Mouse (Mus musculus) hindbrain, embryonic 11.5 days (tissue): Measurements from ENCODE around the gene Glt1d1. TPM values are rescaled to one million over a fixed set of nuclear protein-coding genes. Genes with fewer than 3 reads are reported as not detected.

Source experiments
- ATAC-seq: fragments of 200-750 bp; cut with Nextera tagmentation; 2 replicates; pipeline ENCODE4 v1.8.0; 2017; ENCODE audit warnings: mild to moderate bottlenecking, moderate TSS enrichment, moderate library complexity; ENCODE audit not compliant: low FRiP score
- DNase-seq: peaks from one replicate; pipeline ENCODE4 v3.0.0-alpha.2; 2015; ENCODE audit warnings: low spot score
- H3K27ac ChIP-seq: fragments of 300-500 bp; sonication (generic); 2 replicates; pipeline ENCODE4 v1.5.1; 2014; ENCODE audit warnings: mild to moderate bottlenecking, low read depth, low read length
- H3K27me3 ChIP-seq: fragments of 300-500 bp; sonication (generic); 2 replicates; pipeline ENCODE4 v1.6.1; 2014; ENCODE audit warnings: mild to moderate bottlenecking, low read length, moderate library complexity, mixed read lengths; ENCODE audit not compliant: control insufficient read depth, insufficient read depth
- H3K36me3 ChIP-seq: fragments of 300-500 bp; sonication (generic); 2 replicates; pipeline ENCODE4 v1.6.1; 2014; ENCODE audit warnings: mild to moderate bottlenecking, low read length, moderate library complexity, mixed read lengths; ENCODE audit not compliant: control insufficient read depth, insufficient read depth
- H3K4me1 ChIP-seq: fragments of 300-500 bp; sonication (generic); replicated peaks from 2 replicates; pipeline ENCODE4 v1.6.1; 2014; ENCODE audit warnings: low read length, mixed read lengths; ENCODE audit not compliant: control insufficient read depth, insufficient read depth
- H3K4me2 ChIP-seq: fragments of 300-500 bp; sonication (generic); replicated peaks from 2 replicates; pipeline ENCODE4 v1.6.1; 2014; ENCODE audit warnings: mild to moderate bottlenecking, low read depth, low read length
- H3K4me3 ChIP-seq: fragments of 300-500 bp; sonication (generic); 2 replicates; pipeline ENCODE4 v1.5.1; 2014; ENCODE audit warnings: low read depth, low read length
- H3K9ac ChIP-seq: fragments of 300-500 bp; sonication (generic); 2 replicates; pipeline ENCODE4 v1.6.1; 2014; ENCODE audit warnings: low read depth, low read length
- H3K9me3 ChIP-seq: fragments of 300-500 bp; sonication (generic); 2 replicates; pipeline ENCODE4 v1.6.1; 2016; ENCODE audit warnings: low read length; ENCODE audit not compliant: control insufficient read depth
- WGBS: fragments of 180-500 bp; shearing (Covaris S2); extraction: QIAGEN DNeasy Blood & Tissue Kit; methylation state at CpG from one replicate; pipeline ENCODE4 v1.1.7; 2014; 5-methylcytosine and 5-hydroxymethylcytosine counted together
- polyA plus RNA-seq: library from polyadenylated mRNA; unstranded; fragments of >200 nt; fragmentation: Nextera tagmentation; extraction: Ambion mirVana; gene quantifications from 2 replicates; pipeline ENCODE4 v1.2.1, GENCODE M21; 2014

The Glt1d1 gene
- polyA plus RNA-seq, 1 experiment from 2014 or later, result 0.88 TPM

DNA sequence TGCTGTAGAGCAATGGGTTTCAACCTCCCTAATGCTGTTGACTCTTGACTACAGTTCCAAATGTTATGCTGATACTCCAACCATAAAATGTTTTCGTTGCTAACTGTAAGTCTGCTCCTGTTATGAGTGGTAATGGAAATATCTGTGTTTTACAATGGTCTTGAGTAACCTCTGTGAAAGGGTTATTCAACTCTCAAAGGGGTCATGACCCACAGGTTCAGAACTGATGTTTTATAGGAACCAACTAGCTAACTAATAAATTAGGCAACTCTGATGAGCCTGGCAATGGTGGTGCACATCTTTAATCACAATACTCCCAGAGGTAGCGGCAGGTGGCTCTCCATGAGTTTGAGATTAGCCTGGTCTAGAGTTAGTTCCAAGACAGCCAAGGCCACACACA, 6.1 kb downstream of the Glt1d1 start:
- Histone ChIP-seq H3K27me3 (no peaks in the 10 kb centered on the region), H3K4me1 (no peaks in the 10 kb centered on the region), H3K9me3 (no peaks in the 10 kb centered on the region), H3K4me3 (no peak overlapping the region), H3K36me3 (no peaks in the 10 kb centered on the region), H3K4me2 (no peak overlapping the region), H3K27ac (no peak overlapping the region), H3K9ac (no peak overlapping the region)
- DNase-seq, result no peak
- 90% methylated on average over 2 of the region's 2 CpGs for WGBS
- ATAC-seq, result no peak

DNA sequence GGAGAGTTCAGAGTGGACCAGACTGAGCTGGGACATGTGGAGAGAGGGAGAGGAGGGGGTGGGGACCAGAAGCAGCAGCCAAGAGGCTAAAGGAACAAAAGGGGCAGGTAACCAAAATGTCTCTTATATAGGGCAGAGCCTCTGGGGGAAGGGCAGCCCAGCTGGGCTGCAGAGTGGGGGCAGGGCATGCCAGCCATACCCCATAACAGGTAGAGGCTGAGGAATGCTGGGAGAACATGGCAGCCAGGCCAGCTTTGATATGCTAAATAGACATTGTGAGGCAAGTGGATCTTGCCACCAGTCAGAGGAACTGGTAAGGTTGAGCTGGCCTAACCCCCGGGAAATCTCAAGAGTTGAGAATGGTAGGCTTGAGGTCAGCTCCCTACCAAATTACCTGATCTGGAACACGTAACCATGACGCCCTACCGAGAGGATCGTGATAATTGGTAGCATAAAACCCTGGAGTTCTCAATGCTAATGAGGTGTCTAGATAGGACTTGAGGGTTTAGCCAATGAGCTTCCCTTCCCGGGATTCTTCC, 7.1 kb downstream of the Glt1d1 start:
- no peak overlapping the region for H3K4me2 ChIP-seq
- H3K4me3 ChIP-seq, result no peak overlapping the region
- H3K4me1 ChIP-seq, result no peaks in the 10 kb centered on the region
- H3K27me3 ChIP-seq, result no peaks in the 10 kb centered on the region
- DNase-seq, result no peak
- WGBS, result 87% methylated on average over 6 of the region's 6 CpGs
- H3K9me3 ChIP-seq, result no peaks in the 10 kb centered on the region
- ATAC-seq, result no peak
- H3K9ac ChIP-seq, result no peak overlapping the region
- H3K27ac ChIP-seq, result no peak overlapping the region
- H3K36me3 ChIP-seq, result no peaks in the 10 kb centered on the region

DNA sequence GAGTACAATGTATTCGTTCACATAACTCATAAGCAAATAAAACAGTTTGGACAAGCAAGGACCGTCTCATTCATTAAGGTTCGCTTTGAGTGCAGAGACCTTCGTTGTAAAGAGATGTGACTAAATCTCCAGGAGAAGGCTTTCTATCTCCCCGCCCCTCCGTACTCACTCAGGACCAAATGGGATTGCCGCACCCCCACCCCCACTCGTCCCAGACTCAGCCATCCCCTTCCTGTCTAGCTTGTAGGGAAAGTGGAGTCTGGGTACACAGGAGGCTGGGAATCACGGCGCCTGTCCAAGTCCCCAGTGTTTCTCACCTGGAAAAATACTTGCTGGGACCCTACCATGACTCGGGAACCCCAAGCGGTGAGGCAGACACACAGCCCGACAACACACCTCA, 7.6 kb downstream of the Glt1d1 start:
- Histone ChIP-seq H3K36me3 (no peaks in the 10 kb centered on the region), H3K27me3 (no peaks in the 10 kb centered on the region), H3K4me3 (no peak overlapping the region), H3K4me2 (no peak overlapping the region), H3K27ac (no peak overlapping the region), H3K4me1 (no peaks in the 10 kb centered on the region), H3K9ac (no peak overlapping the region), H3K9me3 (no peaks in the 10 kb centered on the region)
- DNase-seq (no peak), ATAC-seq (no peak)
- WGBS, result 92% methylated on average over 13 of the region's 13 CpGs

DNA sequence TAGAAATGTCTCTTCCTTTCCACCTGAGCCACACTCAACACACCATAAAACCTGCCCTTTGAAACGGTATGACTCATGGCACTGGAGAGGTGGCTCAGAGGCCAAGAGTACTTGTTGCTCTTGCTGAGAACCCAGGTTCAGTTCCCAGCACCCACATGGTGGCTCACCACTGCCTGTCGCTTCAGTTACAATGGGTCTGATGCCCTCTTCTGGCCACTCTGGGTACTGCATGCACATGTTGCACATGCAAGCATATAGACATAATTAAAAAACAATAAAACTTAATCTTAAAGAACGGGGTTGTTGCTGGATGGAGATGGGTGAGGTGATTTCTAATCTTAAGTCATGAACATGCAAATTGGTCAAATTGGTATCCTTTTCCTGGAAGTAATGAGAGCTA, 8.3 kb downstream of the Glt1d1 start:
- DNase-seq (no peak), ATAC-seq (no peak)
- WGBS, result 96% methylated on average over 3 of the region's 3 CpGs
- Histone ChIP-seq H3K9ac (no peak overlapping the region), H3K4me1 (no peaks in the 10 kb centered on the region), H3K36me3 (no peaks in the 10 kb centered on the region), H3K4me3 (no peak overlapping the region), H3K27ac (no peak overlapping the region), H3K9me3 (no peaks in the 10 kb centered on the region), H3K27me3 (no peaks in the 10 kb centered on the region), H3K4me2 (no peak overlapping the region)

DNA sequence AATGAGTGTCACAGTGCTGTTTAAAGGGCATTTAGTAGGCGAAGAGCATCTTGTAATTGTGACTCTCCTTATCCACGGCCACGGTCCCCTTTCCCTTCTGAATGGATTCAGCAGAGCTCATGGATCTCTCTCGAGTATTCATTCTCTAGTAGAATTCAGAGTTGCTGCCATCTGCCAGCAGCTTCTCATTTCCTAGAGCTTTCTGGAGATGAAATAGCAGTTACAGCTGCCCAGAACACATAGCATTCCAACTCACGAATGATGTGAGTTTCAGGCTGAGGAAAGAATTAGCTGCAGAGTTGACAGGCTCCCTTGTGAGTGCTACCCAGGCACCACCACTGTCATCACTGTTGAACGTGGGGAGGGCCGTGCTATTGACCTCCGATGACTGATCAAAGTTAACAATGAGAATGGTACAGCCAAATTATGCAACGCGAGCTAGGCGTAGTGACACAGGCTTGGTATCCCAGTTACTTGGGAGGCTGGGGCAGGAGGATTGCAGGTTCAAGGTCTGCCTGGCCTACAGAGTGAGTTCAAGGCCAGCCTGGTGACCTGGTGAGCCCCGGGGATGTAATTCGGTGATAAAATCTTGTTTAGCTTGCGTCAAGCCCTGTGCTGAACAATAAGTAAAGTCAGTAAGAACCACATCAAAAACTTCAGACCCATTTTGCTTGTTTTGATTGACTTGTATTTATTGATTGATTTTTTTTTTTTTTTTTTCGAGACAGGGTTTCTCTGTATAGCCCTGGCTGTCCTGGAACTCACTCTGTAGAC, 9.3 kb downstream of the Glt1d1 start:
- Histone ChIP-seq H3K36me3 (no peaks in the 10 kb centered on the region), H3K9me3 (no peaks in the 10 kb centered on the region), H3K4me1 (no peaks in the 10 kb centered on the region), H3K27me3 (no peaks in the 10 kb centered on the region), H3K4me2 (no peak overlapping the region), H3K4me3 (no peak overlapping the region), H3K9ac (no peak overlapping the region), H3K27ac (no peak overlapping the region)
- no peak for DNase-seq
- no peak for ATAC-seq
- WGBS, result 96% methylated on average over 15 of the region's 15 CpGs

DNA sequence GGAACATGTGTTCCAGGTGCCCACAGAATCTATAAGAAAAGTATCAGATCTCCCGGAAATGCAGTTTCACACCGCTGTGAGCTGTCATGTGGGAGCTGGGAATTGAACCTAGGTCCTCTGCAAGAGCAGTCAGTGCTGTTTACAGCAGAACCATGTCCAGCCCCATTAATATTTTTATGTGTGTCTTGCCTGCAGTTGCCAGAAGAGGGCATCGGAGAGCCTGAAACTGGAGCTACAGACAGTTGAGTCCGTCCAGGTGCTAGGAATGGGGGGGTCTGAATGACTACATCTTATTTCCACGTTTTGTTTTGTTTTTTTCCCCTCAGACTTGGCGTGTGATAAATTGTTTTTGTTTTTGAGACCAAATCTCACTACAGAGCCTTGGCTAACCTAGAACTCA, 16.0 kb downstream of the Glt1d1 start:
- H3K27ac ChIP-seq, result no peak overlapping the region
- peak; percentile 16 for DNase-seq
- H3K9ac ChIP-seq, result no peak overlapping the region
- WGBS, result 77% methylated on average over 6 of the region's 6 CpGs
- H3K4me2 ChIP-seq, result no peak overlapping the region
- H3K4me3 ChIP-seq, result no peak overlapping the region
- no peaks in the 10 kb centered on the region for H3K36me3 ChIP-seq
- no peak for ATAC-seq
- H3K4me1 ChIP-seq, result no peaks in the 10 kb centered on the region
- H3K9me3 ChIP-seq, result no peaks in the 10 kb centered on the region
- H3K27me3 ChIP-seq, result no peaks in the 10 kb centered on the region

DNA sequence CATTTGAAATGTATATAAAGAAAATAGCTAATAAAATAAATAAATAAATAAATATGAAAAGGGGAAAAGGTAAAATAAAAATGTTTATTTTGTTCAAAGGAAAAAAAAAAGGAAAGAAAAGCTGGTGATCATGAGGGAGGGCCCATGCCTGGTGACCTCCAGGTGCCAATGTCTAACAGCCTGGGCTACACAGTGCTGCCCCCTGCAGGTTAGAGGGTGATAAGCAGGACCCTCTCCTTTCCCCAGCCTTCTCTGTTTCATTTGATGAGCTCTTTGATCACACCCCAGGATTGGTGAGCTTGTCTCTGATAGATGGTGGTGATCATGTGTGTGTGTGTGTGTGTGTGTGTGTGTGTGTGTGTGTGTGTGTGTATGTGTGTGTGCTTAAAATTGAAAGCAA, 17.0 kb downstream of the Glt1d1 start:
- DNase-seq, result peak; percentile 42
- ATAC-seq, result no peak

DNA sequence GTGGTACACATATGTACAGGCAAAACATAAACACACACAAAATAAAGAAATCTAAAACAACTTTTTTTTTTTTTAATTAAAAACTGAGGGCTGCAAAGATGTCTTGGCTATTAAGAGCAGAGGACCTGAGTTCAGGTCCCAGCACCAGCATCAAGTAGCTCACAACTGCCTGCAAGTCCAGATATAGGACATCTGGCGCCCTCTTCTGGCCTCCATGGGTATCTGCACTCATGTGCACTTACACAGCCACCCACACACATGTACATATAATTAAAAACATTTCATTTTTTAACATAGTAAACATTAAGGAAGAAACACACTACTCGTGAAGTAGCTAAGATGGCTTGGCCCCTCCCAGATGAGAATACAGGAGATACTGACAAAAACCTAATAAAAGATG, 26.2 kb downstream of the Glt1d1 start:
- Histone ChIP-seq H3K4me2 (no peak overlapping the region), H3K4me3 (no peak overlapping the region), H3K4me1 (no peaks in the 10 kb centered on the region), H3K27ac (no peak overlapping the region), H3K9ac (no peak overlapping the region), H3K9me3 (no peaks in the 10 kb centered on the region), H3K36me3 (no peaks in the 10 kb centered on the region), H3K27me3 (no peaks in the 10 kb centered on the region)
- WGBS, result 89% methylated on average over 2 of the region's 2 CpGs
- no peak for ATAC-seq
- DNase-seq, result no peak

More for the DNA sequence above, 17.0 kb downstream of the Glt1d1 start:
- Histone ChIP-seq H3K4me3 (no peak overlapping the region), H3K4me2 (no peak overlapping the region), H3K9ac (no peak overlapping the region), H3K4me1 (no peaks in the 10 kb centered on the region), H3K27ac (no peak overlapping the region), H3K27me3 (no peaks in the 10 kb centered on the region), H3K9me3 (no peaks in the 10 kb centered on the region), H3K36me3 (no peaks in the 10 kb centered on the region)

DNA sequence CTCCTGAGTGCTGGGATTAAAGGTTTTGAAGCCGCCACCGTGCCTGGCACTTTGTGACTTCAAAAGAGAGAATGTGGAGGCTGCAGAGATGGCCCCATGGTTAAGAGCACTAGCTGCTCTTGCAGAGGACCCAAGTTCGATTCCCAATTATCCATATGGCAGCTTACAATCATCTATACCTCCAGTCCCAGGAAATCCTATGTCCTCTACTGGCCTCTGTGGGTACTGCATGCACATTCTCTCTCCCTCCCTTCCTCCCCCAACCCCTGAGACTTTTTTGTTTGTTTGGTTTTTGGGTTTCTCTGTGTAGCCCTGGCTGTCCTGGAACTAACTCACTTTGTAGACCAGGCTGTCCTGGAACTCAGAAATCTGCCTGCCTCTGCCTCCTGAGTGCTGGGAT, 27.2 kb downstream of the Glt1d1 start:
- H3K27ac ChIP-seq, result no peak overlapping the region
- H3K4me3 ChIP-seq, result no peak overlapping the region
- H3K27me3 ChIP-seq, result no peaks in the 10 kb centered on the region
- no peaks in the 10 kb centered on the region for H3K9me3 ChIP-seq
- H3K4me2 ChIP-seq, result no peak overlapping the region
- ATAC-seq, result no peak
- no peak for DNase-seq
- H3K36me3 ChIP-seq, result no peaks in the 10 kb centered on the region
- no peak overlapping the region for H3K9ac ChIP-seq
- no peaks in the 10 kb centered on the region for H3K4me1 ChIP-seq
- WGBS, result 90% methylated on average over 3 of the region's 3 CpGs
